Mouse (Mus musculus): ENCODE results near the gene Tmem182. TPM values are rescaled to one million over a fixed set of nuclear protein-coding genes. Genes with fewer than 3 reads are reported as not detected.

The Tmem182 gene
- total and polyA plus RNA-seq, 2 experiments = 0.28 TPM; not detected in 1

GRCm38 (mm10) chr1:40789666-40790233, 15.7 kb upstream of the Tmem182 start:
- peaks cover 6% of the 10 kb centered on the region for H3K4me1 ChIP-seq (ENCODE audit: control insufficient read depth, insufficient read depth, low read length)
- TF ChIP-seq CTCF (IDR thresholded peaks at IDR 0.05; ENCODE audit: low read depth, low read length) = no peak
- TF ChIP-seq POLR2A (IDR thresholded peaks at IDR 0.05; ENCODE audit: extremely low read depth, insufficient read depth, low read length) = no peak
- H3K27me3 ChIP-seq (ENCODE audit: control insufficient read depth, insufficient read depth, low read length) = no peaks in the 10 kb centered on the region
- H3K27ac ChIP-seq (replicated peaks; ENCODE audit: insufficient read depth, low read depth, low read length) = no peak overlapping the region
- H3K4me3 ChIP-seq (ENCODE audit: insufficient read depth, low read depth, low read length) = peak overlapping the region; percentile 95
- H3K36me3 ChIP-seq (ENCODE audit: control insufficient read depth, insufficient read depth, low read length) = no peaks in the 10 kb centered on the region
- peak; percentile 25 for DNase-seq (ENCODE audit: extremely low read depth, low read depth, low spot score)
- no peak overlapping the region for H3K9ac ChIP-seq (ENCODE audit: low read depth, low read length)
- no peaks in the 10 kb centered on the region for H3K79me2 ChIP-seq (ENCODE audit: control insufficient read depth, insufficient read depth, low read length)
- WGBS = 26% methylated on average over 5 of the region's 5 CpGs

- DNase-seq (ENCODE audit: extremely low read depth, low read depth, low spot score) = peak; percentile 66
- Histone ChIP-seq H3K36me3 (ENCODE audit: control insufficient read depth, insufficient read depth, low read length) (no peaks in the 10 kb centered on the region), H3K27ac (replicated peaks; ENCODE audit: insufficient read depth, low read depth, low read length) (no peak within 1 kb of the TSS), H3K4me3 (ENCODE audit: insufficient read depth, low read depth, low read length) (peak within 1 kb of the TSS; percentile 95), H3K79me2 (ENCODE audit: control insufficient read depth, insufficient read depth, low read length) (no peaks in the 10 kb centered on the region), H3K4me1 (ENCODE audit: control insufficient read depth, insufficient read depth, low read length) (peaks cover 6% of the 10 kb centered on the region), H3K9ac (ENCODE audit: low read depth, low read length) (peak within 1 kb of the TSS; percentile 84), H3K27me3 (ENCODE audit: control insufficient read depth, insufficient read depth, low read length) (no peaks in the 10 kb centered on the region)
- WGBS = 4% methylated on average over 38 of the region's 38 CpGs
- TF ChIP-seq POLR2A (IDR thresholded peaks at IDR 0.05; ENCODE audit: extremely low read depth, insufficient read depth, low read length) (no peak), CTCF (IDR thresholded peaks at IDR 0.05; ENCODE audit: low read depth, low read length) (no peak)
Measured at GRCm38 (mm10) chr1:40790324-40791141, 14.9 kb upstream of the Tmem182 start, which contains the start of gene Mfsd9. Mfsd9 (minus strand) TSS chr1:40790687.

- Histone ChIP-seq H3K4me1 (ENCODE audit: control insufficient read depth, insufficient read depth, low read length) (0 out of 2 replicates have a peak, but pooled peaks cover 2% of the 10 kb centered on the region), H3K27ac (replicated peaks; ENCODE audit: insufficient read depth, low read depth, low read length) (no peak overlapping the region), H3K27me3 (ENCODE audit: control insufficient read depth, insufficient read depth, low read length) (no peaks in the 10 kb centered on the region), H3K4me3 (ENCODE audit: insufficient read depth, low read depth, low read length) (no peak overlapping the region), H3K9ac (ENCODE audit: low read depth, low read length) (no peak overlapping the region), H3K36me3 (ENCODE audit: control insufficient read depth, insufficient read depth, low read length) (no peaks in the 10 kb centered on the region), H3K79me2 (ENCODE audit: control insufficient read depth, insufficient read depth, low read length) (no peaks in the 10 kb centered on the region)
- 100% methylated on average over 1 of the region's 1 CpGs for WGBS
- no peak for DNase-seq (ENCODE audit: extremely low read depth, low read depth, low spot score)
- TF ChIP-seq CTCF (IDR thresholded peaks at IDR 0.05; ENCODE audit: low read depth, low read length) (no peak), POLR2A (IDR thresholded peaks at IDR 0.05; ENCODE audit: extremely low read depth, insufficient read depth, low read length) (no peak)
Measured at GRCm38 (mm10) chr1:40795508-40795907, 9.9 kb upstream of the Tmem182 start.

- Histone ChIP-seq H3K27me3 (ENCODE audit: control insufficient read depth, insufficient read depth, low read length) (no peaks in the 10 kb centered on the region), H3K79me2 (ENCODE audit: control insufficient read depth, insufficient read depth, low read length) (no peaks in the 10 kb centered on the region), H3K9ac (ENCODE audit: low read depth, low read length) (no peak overlapping the region), H3K4me1 (ENCODE audit: control insufficient read depth, insufficient read depth, low read length) (no peaks in the 10 kb centered on the region), H3K4me3 (ENCODE audit: insufficient read depth, low read depth, low read length) (no peak overlapping the region), H3K27ac (replicated peaks; ENCODE audit: insufficient read depth, low read depth, low read length) (no peak overlapping the region), H3K36me3 (ENCODE audit: control insufficient read depth, insufficient read depth, low read length) (no peaks in the 10 kb centered on the region)
- 19% methylated on average over 5 of the region's 5 CpGs for WGBS
- DNase-seq (ENCODE audit: extremely low read depth, low read depth, low spot score) = peak; percentile 36
- TF ChIP-seq POLR2A (IDR thresholded peaks at IDR 0.05; ENCODE audit: extremely low read depth, insufficient read depth, low read length) (no peak), CTCF (IDR thresholded peaks at IDR 0.05; ENCODE audit: low read depth, low read length) (peak; percentile 40)
Measured at GRCm38 (mm10) chr1:40797348-40797747, 8.1 kb upstream of the Tmem182 start.

- Histone ChIP-seq H3K27ac (replicated peaks; ENCODE audit: insufficient read depth, low read depth, low read length) (no peak overlapping the region), H3K4me3 (ENCODE audit: insufficient read depth, low read depth, low read length) (no peak overlapping the region), H3K27me3 (ENCODE audit: control insufficient read depth, insufficient read depth, low read length) (no peaks in the 10 kb centered on the region), H3K9ac (ENCODE audit: low read depth, low read length) (no peak overlapping the region), H3K4me1 (ENCODE audit: control insufficient read depth, insufficient read depth, low read length) (no peaks in the 10 kb centered on the region), H3K36me3 (ENCODE audit: control insufficient read depth, insufficient read depth, low read length) (no peaks in the 10 kb centered on the region), H3K79me2 (ENCODE audit: control insufficient read depth, insufficient read depth, low read length) (no peaks in the 10 kb centered on the region)
- TF ChIP-seq POLR2A (IDR thresholded peaks at IDR 0.05; ENCODE audit: extremely low read depth, insufficient read depth, low read length) = no peak
- TF ChIP-seq CTCF (IDR thresholded peaks at IDR 0.05; ENCODE audit: low read depth, low read length) = no peak
- DNase-seq (ENCODE audit: extremely low read depth, low read depth, low spot score) = no peak
- 81% methylated on average over 8 of the region's 8 CpGs for WGBS
Measured at GRCm38 (mm10) chr1:40799121-40799520, 6.3 kb upstream of the Tmem182 start.

- WGBS = 75% methylated on average over 5 of the region's 5 CpGs
- H3K4me3 ChIP-seq (ENCODE audit: insufficient read depth, low read depth, low read length) = no peak overlapping the region
- no peaks in the 10 kb centered on the region for H3K27me3 ChIP-seq (ENCODE audit: control insufficient read depth, insufficient read depth, low read length)
- no peak overlapping the region for H3K27ac ChIP-seq (replicated peaks; ENCODE audit: insufficient read depth, low read depth, low read length)
- no peak for TF ChIP-seq POLR2A (IDR thresholded peaks at IDR 0.05; ENCODE audit: extremely low read depth, insufficient read depth, low read length)
- no peaks in the 10 kb centered on the region for H3K4me1 ChIP-seq (ENCODE audit: control insufficient read depth, insufficient read depth, low read length)
- H3K79me2 ChIP-seq (ENCODE audit: control insufficient read depth, insufficient read depth, low read length) = no peaks in the 10 kb centered on the region
- no peak for DNase-seq (ENCODE audit: extremely low read depth, low read depth, low spot score)
- H3K9ac ChIP-seq (ENCODE audit: low read depth, low read length) = no peak overlapping the region
- no peaks in the 10 kb centered on the region for H3K36me3 ChIP-seq (ENCODE audit: control insufficient read depth, insufficient read depth, low read length)
Measured at GRCm38 (mm10) chr1:40800908-40801307, 4.5 kb upstream of the Tmem182 start.

Data from liver, adult 2 months (tissue).